In genomic region chr12:99634726-99635125, GRCm38 (mm10) we compare ENCODE assay signal across 35 mouse cellular contexts.
"Had no signal": no experiment of that assay in that cellular context is flagged by ENCODE, and none has a peak within 500 bp of the region (broad histone marks: within the 10 kb centered on the region; RNA-seq: fewer than 3 reads in every experiment).

No protein-coding gene starts in this region.

- H3K36me3 ChIP-seq: heart, embryonic 12.5 days; heart, embryonic 13.5 days; heart, embryonic 15.5 days; hindbrain, embryonic 10.5 days; hindbrain, embryonic 12.5 days; hindbrain, embryonic 13.5 days; hindbrain, embryonic 15.5 days; intestine, embryonic 15.5 days; kidney, embryonic 15.5 days had no signal

- H3K27ac ChIP-seq: heart, embryonic 13.5 days; heart, embryonic 15.5 days; hindbrain, embryonic 10.5 days; hindbrain, embryonic 12.5 days; hindbrain, embryonic 13.5 days; hindbrain, embryonic 14.5 days; hindbrain, embryonic 15.5 days; hindbrain, postnatal 0 days; intestine, embryonic 15.5 days; kidney, embryonic 15.5 days; kidney, postnatal 0 days; layer of hippocampus, adult 2 months; left cerebral cortex, adult 2 months had no signal

- H3K27me3 ChIP-seq: heart, embryonic 12.5 days; heart, embryonic 13.5 days; heart, embryonic 15.5 days; hindbrain, embryonic 12.5 days; hindbrain, embryonic 15.5 days had no signal

- H3K4me1 ChIP-seq: intestine, embryonic 15.5 days; kidney, embryonic 15.5 days had no signal

- H3K9me3 ChIP-seq: heart, embryonic 13.5 days; heart, embryonic 15.5 days; hindbrain, embryonic 12.5 days; hindbrain, embryonic 13.5 days; hindbrain, embryonic 15.5 days; intestine, embryonic 15.5 days; kidney, embryonic 15.5 days had no signal

- H3K4me3 ChIP-seq: heart, embryonic 12.5 days; heart, embryonic 13.5 days; heart, embryonic 15.5 days; hindbrain, embryonic 10.5 days; hindbrain, embryonic 12.5 days; hindbrain, embryonic 13.5 days; hindbrain, embryonic 15.5 days; intestine, embryonic 15.5 days; kidney, embryonic 15.5 days; layer of hippocampus, adult 2 months; left cerebral cortex, adult 2 months had no signal

- DNase-seq: heart, postnatal 10 days; heart, postnatal 14 days; heart, postnatal 36 days; heart, postnatal 4 days; kidney, adult 11 months; kidney, adult 18-20 months; kidney, adult 2 months; kidney, adult 8-10 months; kidney, adult 9 months; kidney, postnatal 10 days; kidney, postnatal 14 days; kidney, postnatal 25 days; kidney, postnatal 36 days; kidney, postnatal 4 days; layer of hippocampus, adult 9-11 months; layer of hippocampus, postnatal 36 days had no signal

- H3K9ac ChIP-seq: heart, embryonic 12.5 days; heart, embryonic 13.5 days; heart, embryonic 15.5 days; hindbrain, embryonic 12.5 days; hindbrain, embryonic 13.5 days; hindbrain, embryonic 14.5 days; hindbrain, embryonic 15.5 days; intestine, embryonic 15.5 days; kidney, embryonic 15.5 days had no signal

- H3K4me2 ChIP-seq: heart, embryonic 11.5 days; heart, embryonic 12.5 days; heart, embryonic 13.5 days; heart, embryonic 15.5 days; hindbrain, embryonic 12.5 days; hindbrain, embryonic 13.5 days; hindbrain, embryonic 14.5 days; hindbrain, embryonic 15.5 days; intestine, embryonic 15.5 days; kidney, embryonic 15.5 days had no signal

- ATAC-seq: hindbrain, embryonic 16.5 days; hindbrain, postnatal 0 days; inflammation-experienced regulatory T-cells, adult 6 months; intestine, embryonic 15.5 days; intestine, embryonic 16.5 days; intestine, postnatal 0 days had no signal
